Mouse (Mus musculus): ENCODE data around the gene Shox2. TPM values are rescaled to one million over a fixed set of nuclear protein-coding genes. Genes with fewer than 3 reads are reported as not detected.

Gene Shox2
- polyA plus RNA-seq, 1 experiment, result 7.0 TPM

DNA sequence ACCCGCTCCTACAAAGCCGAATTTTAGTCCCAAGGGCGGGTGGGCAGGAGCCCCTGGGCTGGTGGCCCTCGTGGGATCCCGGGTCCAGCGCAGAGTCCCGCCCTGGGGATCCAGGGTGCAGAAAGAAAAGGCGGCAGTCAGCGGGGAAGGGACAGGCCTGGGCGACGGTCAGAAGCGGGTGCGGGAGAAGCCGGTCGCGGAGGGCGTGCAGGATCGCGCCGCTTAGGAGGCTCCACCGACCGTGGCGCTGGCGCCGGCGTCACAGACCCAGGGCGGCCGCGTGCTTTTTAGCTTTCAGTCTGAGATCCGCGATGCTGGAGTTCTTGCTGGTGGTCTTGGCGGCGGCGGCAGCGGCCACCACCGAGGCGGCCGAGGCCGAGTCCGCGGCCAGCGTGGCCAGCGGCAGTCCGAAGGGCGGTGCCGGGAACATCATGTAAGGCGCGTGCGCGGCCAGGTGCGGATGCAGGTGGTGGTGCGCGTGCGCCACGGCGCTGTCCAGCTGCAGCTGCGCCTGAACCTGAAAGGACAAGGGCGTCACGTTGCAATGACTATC is 8.1 kb downstream of the Shox2 start:
- no peak for TF ChIP-seq GATA1 (IDR thresholded peaks at IDR 0.05; ENCODE audit: low read length)

DNA sequence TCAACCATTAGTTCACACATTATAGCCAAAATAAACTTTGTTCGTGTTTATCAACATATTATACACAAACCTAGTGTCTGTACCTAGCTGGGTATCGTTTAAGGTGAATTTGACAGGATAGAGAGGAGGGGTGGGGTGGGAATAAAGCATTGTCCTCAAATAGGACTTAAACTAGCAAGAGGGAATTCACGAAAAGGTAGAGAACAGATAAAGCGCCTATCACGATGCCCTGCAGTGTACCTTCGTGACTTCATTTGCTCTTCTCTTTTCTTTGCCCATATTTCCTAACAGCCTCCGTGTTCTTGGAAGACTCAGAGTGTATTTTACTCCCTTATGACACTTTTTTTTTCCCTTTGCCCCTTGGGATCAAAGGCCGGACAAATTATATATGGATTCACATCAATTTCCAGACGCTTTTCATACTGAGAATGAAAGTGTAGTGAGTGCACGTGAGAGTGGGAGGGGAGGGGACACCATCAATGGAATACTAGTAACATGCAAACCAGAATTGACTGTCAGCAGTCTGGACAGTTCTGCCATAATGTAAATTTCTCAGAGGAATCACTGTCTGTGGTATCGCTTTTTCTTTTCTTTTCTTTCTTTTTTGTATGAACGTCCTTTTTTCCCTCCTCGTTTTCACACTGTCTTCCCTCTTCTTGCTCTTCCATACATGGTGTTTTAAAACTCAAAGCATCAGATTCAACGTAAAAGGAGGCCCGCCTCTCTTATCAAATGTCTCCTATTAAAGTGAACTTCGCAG is 9.2 kb downstream of the Shox2 start:
- TF ChIP-seq GATA1 (IDR thresholded peaks at IDR 0.05; ENCODE audit: low read length), result no peak

GRCm38 (mm10) chr3:66970661-66971331 is 10.8 kb downstream of the Shox2 start:
- no peak for TF ChIP-seq GATA1 (IDR thresholded peaks at IDR 0.05; ENCODE audit: low read length)

DNA sequence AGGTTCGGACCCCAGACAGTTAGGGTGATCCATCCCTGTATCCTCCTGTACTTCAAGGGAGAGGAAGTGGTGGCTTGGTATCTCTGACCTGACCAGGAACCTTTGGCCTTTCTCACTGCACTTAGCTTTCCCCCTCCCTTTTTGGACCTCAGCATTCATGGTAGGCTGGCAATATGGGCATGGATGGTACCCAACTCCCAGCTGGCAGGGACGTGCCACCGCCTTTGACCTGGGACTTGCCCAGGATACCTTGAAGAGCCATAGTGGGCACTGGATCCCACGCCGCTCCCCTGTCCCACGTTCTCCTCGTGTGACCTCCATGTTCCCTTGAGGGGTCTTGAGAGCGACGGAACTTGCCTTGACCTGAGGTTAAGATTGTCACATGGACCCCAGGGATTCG is 11.3 kb downstream of the Shox2 start:
- TF ChIP-seq GATA1 (IDR thresholded peaks at IDR 0.05; ENCODE audit: low read length), result no peak

- TF ChIP-seq GATA1 (IDR thresholded peaks at IDR 0.05; ENCODE audit: low read length), result no peak
Measured at GRCm38 (mm10) chr3:66967508-66967907, 14.1 kb downstream of the Shox2 start.

DNA sequence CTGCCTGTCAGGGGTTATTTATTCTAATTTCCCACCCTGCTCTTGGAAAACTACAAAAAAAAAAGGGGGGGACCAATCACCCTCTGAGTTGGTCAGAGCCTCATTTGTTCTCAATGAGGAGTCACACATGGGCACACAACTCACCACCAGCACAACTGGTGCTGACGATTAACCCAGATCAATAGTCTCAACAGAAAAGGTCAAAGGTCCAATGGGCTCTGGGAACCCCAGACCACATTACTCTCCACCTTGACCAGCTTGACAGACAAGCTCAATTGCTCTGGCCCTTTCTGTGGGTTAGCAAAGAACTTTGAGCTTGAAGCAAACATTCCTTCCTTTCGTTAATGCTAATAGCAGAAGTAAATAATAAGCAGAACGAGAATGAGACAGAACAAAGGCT is 16.7 kb downstream of the Shox2 start:
- no peak for TF ChIP-seq GATA1 (IDR thresholded peaks at IDR 0.05; ENCODE audit: low read length)

GRCm38 (mm10) chr3:66959972-66960371 is 21.6 kb downstream of the Shox2 start:
- no peak for TF ChIP-seq GATA1 (IDR thresholded peaks at IDR 0.05; ENCODE audit: low read length)

GRCm38 (mm10) chr3:66955126-66955525 is 26.4 kb downstream of the Shox2 start:
- no peak for TF ChIP-seq GATA1 (IDR thresholded peaks at IDR 0.05; ENCODE audit: low read length)

GRCm38 (mm10) chr3:66939675-66940074 is 41.9 kb downstream of the Shox2 start:
- TF ChIP-seq GATA1 (IDR thresholded peaks at IDR 0.05; ENCODE audit: low read length), result no peak

GRCm38 (mm10) chr3:66922436-66922835 is 59.1 kb downstream of the Shox2 start:
- no peak for TF ChIP-seq GATA1 (IDR thresholded peaks at IDR 0.05; ENCODE audit: low read length)

Other genes starting within 250 kb of the Shox2 start
- gene Rsrc1, start 381 bp downstream of the Shox2 start, polyA plus RNA-seq (2012), result 16.8 and 23.4 TPM in 2 replicates